Mouse (Mus musculus): ENCODE results near the gene Il17rd.

DNA sequence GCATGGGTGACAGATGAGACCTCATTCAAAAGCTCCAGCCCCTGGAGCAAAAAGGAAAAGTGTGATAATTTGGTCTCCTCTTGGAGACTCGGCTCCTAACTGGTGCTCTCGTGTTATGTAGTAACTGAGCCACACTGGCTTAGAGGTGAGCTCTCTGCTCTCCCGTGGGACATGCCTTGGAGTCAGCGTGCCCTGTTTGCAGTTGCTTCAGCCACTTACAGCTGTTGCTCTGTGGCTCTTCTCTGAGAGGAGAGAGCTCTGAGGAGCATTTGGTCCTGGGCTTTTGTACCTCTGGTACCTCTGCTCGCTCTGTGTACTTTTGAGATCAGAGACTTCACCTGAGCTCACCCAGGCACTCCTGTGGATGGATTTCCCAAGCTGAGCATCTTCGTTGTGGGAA is 116.3 kb downstream of the Il17rd start:
- TF ChIP-seq USF1 (IDR thresholded peaks at IDR 0.05; ENCODE audit: low read depth, low read length), result no peak
- TF ChIP-seq CTCF (IDR thresholded peaks at IDR 0.05 in 2 of 3, conservative IDR thresholded peaks at IDR 0.05 in 1 of 3; ENCODE audit: control insufficient read depth in 1 of 3, insufficient read depth in 1 of 3, low read depth in 2 of 3, low read length in 3 of 3, poor library complexity in 1 of 3, severe bottlenecking in 1 of 3), result no peak
